Mouse (Mus musculus): ENCODE results near the gene Samd4b.

DNA sequence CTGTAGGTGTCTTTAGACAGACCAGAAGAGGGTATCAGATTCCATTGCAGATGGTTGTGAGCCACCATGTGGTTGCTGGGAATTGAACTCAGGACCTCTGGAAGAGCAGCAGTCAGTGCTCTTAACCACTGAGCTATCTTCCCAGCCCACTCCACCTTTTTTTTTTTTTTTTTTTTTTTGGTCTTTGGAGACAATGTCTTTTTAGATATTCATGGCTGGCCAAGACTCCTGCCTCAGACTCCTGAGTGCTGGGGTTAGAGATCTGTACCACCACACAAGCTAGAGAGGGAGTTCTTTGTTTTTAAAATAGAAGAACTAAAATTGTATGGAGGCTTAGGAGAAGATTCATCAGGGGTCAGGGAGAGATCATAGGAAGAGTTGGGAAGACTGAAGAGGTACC lies 160.0 kb downstream of the Samd4b start:
- TF ChIP-seq NELFE (IDR thresholded peaks at IDR 0.05; ENCODE audit: low read depth, low read length) (no peak), POLR2AphosphoS5 (IDR thresholded peaks at IDR 0.05; ENCODE audit: borderline replicate concordance, low read depth, low read length) (no peak), POLR2A (IDR thresholded peaks at IDR 0.05; ENCODE audit: control insufficient read depth in 1 of 2, insufficient read depth in 1 of 2, low read depth in 1 of 2, low read length in 2 of 2, poor library complexity in 1 of 2) (no peak), UBTF (IDR thresholded peaks at IDR 0.05; ENCODE audit: borderline replicate concordance, insufficient read depth, low read depth, low read length) (no peak), MEF2A (IDR thresholded peaks at IDR 0.05; ENCODE audit: extremely low read depth, insufficient replicate concordance, low read depth, low read length, poor library complexity, severe bottlenecking) (no peak), ZMIZ1 (IDR thresholded peaks at IDR 0.05; ENCODE audit: low read depth, low read length) (no peak), EP300 (IDR thresholded peaks at IDR 0.05; ENCODE audit: low read depth in 1 of 2, low read length in 2 of 2) (no peak), BHLHE40 (IDR thresholded peaks at IDR 0.05; ENCODE audit: borderline replicate concordance, low read depth, low read length) (no peak)

Measured in MEL (cell line).